Mouse (Mus musculus): Measurements from ENCODE around the gene Slc38a2.

DNA sequence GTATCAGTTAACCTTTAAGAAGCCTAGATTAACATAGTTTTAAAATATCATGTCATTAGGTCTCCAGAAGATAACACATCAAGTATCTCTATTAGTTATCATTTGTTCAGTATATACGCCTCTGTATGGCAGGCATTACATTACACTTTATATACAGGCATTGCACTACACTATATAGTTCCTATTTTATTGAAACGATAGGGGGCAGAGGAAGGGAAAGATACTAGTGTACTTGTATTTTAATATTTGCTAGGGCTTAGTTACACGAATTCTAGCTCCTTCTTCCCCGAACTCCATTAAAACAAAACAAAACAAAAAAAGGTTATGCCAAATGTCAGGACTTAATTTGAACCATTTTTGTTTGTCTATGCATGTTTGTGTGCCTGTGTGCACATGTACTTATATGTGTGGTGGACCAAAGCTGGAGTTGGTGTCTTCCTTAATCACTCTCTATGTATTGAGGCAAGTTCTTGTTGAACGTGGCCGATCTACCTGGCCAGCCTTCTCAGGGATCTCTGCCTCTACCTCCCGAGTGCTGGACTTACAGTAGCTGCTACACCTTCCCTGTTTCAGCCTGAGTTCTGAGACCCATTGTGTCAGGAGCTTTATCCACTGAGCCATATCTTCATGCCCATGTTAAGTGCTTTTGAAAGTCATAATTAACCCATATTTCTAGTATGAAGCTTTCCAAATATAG is 41.5 kb upstream of the Slc38a2 start:
- TF ChIP-seq CTCF (IDR thresholded peaks at IDR 0.05; ENCODE audit: extremely low read depth, insufficient read length, insufficient replicate concordance, low read depth, low read length) (no peak), POLR2A (IDR thresholded peaks at IDR 0.05; ENCODE audit: low read depth, low read length) (no peak)

Measured in small intestine, adult 2 months (tissue).